Mouse (Mus musculus) ES-E14 (cell line): ENCODE measurements around the gene Ppef2.

Experiments used
- CHD2 ChIP-seq: IDR thresholded peaks from 2 replicates; pipeline ENCODE4 v1.6.1; 2014; ENCODE audit warnings: mild to moderate bottlenecking, low read depth, low read length, inconsistent platforms
- ZC3H11A ChIP-seq: IDR thresholded peaks from 2 replicates; pipeline ENCODE4 v1.6.1; 2012; ENCODE audit warnings: low read depth, mild to moderate bottlenecking, inconsistent platforms, low read length, borderline replicate concordance
- ZNF384 ChIP-seq: IDR thresholded peaks from 2 replicates; pipeline ENCODE4 v1.6.1; 2012; ENCODE audit warnings: low read depth, low read length, inconsistent platforms

- TF ChIP-seq ZC3H11A (no peak), CHD2 (no peak), ZNF384 (no peak)
Measured at GRCm38 (mm10) chr5:92302149-92302840, 46.2 kb upstream of the Ppef2 start.
